Mouse (Mus musculus) neural tube, embryonic 12.5 days (tissue): Measurements from ENCODE around the gene Cox17. TPM values are rescaled to one million over a fixed set of nuclear protein-coding genes. Genes with fewer than 3 reads are reported as not detected.

Experiments
- ATAC-seq: fragments of 200-750 bp; cut with Nextera tagmentation; 2 replicates; pipeline ENCODE4 v1.8.0; 2017; ENCODE audit warnings: low read depth, mild to moderate bottlenecking, moderate TSS enrichment, moderate library complexity; ENCODE audit not compliant: low FRiP score
- H3K27ac ChIP-seq: fragments of 300-500 bp; sonication (generic); 2 replicates; pipeline ENCODE4 v1.5.1; 2016
- H3K27me3 ChIP-seq: fragments of 300-500 bp; sonication (generic); replicated peaks from 2 replicates; pipeline ENCODE4 v1.6.1; 2016; ENCODE audit warnings: mild to moderate bottlenecking
- H3K36me3 ChIP-seq: fragments of 300-500 bp; sonication (generic); 2 replicates; pipeline ENCODE4 v1.6.1; 2016; ENCODE audit warnings: mild to moderate bottlenecking
- H3K4me1 ChIP-seq: fragments of 300-500 bp; sonication (generic); 2 replicates; pipeline ENCODE4 v1.6.1; 2016
- H3K4me2 ChIP-seq: fragments of 300-500 bp; sonication (generic); replicated peaks from 2 replicates; pipeline ENCODE4 v1.6.1; 2016; ENCODE audit warnings: mild to moderate bottlenecking
- H3K4me3 ChIP-seq: fragments of 300-500 bp; sonication (generic); 2 replicates; pipeline ENCODE4 v1.5.1; 2016
- H3K9ac ChIP-seq: fragments of 300-500 bp; sonication (generic); 2 replicates; pipeline ENCODE4 v1.6.1; 2016; ENCODE audit warnings: mild to moderate bottlenecking
- H3K9me3 ChIP-seq: fragments of 300-500 bp; sonication (generic); 2 replicates; pipeline ENCODE4 v1.6.1; 2016; ENCODE audit warnings: mild to moderate bottlenecking
- WGBS: fragments of 180-500 bp; shearing (Covaris S2); methylation state at CpG from one replicate; pipeline ENCODE4 v1.1.7; 2016; 5-methylcytosine and 5-hydroxymethylcytosine counted together
- polyA plus RNA-seq: library from polyadenylated mRNA; unstranded; fragments of >200 nt; fragmentation: Nextera tagmentation; extraction: Ambion mirVana; gene quantifications from 2 replicates; pipeline ENCODE4 v1.2.1, GENCODE M21; 2016

The Cox17 gene
- 127 and 128 TPM in 2 replicates for polyA plus RNA-seq

DNA sequence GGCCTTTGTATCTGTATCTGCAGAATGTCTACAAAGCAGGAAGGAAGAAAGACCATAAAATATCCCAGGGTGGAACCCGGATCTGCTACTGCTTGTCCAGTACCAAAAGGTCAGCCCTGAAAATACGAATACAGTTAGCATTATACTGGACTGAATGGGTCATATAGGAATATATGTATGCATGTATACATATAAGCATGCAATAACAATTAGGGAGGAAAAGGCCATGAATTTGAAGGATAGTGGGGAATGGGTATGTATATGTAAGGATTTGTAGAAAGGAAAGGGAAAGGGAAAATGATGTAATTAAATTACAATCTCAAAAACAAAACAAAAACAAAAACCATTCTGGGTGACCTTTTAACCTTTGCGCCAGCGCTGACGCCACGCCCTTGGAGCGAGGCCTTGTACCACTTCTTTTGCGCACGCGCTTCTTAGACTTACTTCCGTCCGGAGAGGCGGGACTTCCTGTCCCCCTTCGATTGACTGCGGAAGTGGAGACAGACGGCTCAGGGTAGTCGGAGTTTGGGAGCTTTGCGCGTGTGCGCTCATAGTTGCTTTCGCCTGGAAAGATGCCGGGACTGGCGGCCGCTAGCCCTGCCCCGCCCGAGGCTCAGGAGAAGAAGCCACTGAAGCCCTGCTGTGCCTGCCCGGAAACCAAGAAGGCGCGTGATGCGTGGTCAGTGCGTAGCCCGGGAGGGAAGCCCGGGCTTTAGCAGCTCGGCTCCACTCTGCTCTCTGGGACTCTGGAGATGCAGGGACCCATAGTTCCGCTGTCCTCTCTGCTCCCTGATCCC is at the start of gene Cox17, which contains the start of gene Gm21987:
Gene Cox17, plus strand, starts transcription at position 463 of the 797 bp plus-strand sequence.
Gene Gm21987, plus strand, starts transcription at position 512 of the 797 bp plus-strand sequence.
- Histone ChIP-seq H3K9me3 (no peaks in the 10 kb centered on the region), H3K4me1 (peaks cover 8% of the 10 kb centered on the region), H3K4me3 (peak within 1 kb of the TSS; percentile 93), H3K36me3 (peaks cover 23% of the 10 kb centered on the region), H3K4me2 (peak within 1 kb of the TSS; percentile 71), H3K27ac (peak within 1 kb of the TSS; percentile 84), H3K9ac (peak within 1 kb of the TSS; percentile 83), H3K27me3 (no peaks in the 10 kb centered on the region)
- WGBS = 3% methylated on average over 35 of the region's 35 CpGs
- peak; percentile 96 for ATAC-seq

DNA sequence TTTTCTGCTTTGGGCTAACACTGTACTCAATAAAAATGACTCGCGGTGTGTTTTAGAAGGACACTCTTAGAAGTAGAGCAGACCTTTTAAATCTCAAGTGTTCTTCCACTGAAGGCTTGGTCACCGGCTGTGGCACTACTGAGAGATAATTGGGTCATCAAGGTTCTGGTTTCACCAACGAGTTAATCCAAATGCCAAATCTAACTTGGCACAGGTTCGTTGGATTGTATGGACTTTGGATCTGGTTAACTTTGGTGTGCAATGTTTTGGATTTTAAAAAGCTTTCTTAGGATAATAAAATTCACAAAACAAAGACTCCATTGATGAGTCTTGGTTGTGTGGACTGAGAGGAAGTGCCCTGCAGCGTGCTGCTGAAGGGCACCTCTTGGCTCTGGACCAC is 48.4 kb upstream of the Cox17 start:
- ATAC-seq = no peak
- H3K9ac ChIP-seq = no peak overlapping the region
- 88% methylated on average over 6 of the region's 6 CpGs for WGBS
- no peaks in the 10 kb centered on the region for H3K4me1 ChIP-seq
- H3K4me3 ChIP-seq = no peak overlapping the region
- no peak overlapping the region for H3K4me2 ChIP-seq
- no peaks in the 10 kb centered on the region for H3K27me3 ChIP-seq
- H3K27ac ChIP-seq = no peak overlapping the region
- no peaks in the 10 kb centered on the region for H3K36me3 ChIP-seq
- no peaks in the 10 kb centered on the region for H3K9me3 ChIP-seq

DNA sequence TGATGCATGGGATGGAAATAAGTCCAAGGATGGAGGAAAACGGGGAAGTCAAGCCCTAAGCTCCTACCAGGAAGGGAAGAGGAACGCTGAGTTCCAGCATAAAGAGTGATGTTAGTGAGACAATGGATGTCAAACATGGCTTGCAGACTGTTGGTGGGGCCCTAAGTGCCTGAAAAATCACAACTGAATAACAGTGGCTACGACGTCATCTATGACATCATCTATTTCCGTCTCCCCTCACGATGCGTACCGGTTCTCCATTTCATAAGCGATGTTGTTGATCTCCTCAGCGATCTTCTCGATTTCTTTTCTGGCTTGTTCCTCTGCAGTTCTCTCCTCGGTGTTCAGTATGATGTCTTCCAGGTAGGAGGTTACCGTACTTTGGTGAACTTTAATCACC is 44.4 kb upstream of the Cox17 start:
- no peak overlapping the region for H3K4me3 ChIP-seq
- WGBS = 91% methylated on average over 13 of the region's 13 CpGs
- H3K9me3 ChIP-seq = no peaks in the 10 kb centered on the region
- peaks cover 3% of the 10 kb centered on the region; the same call in 1 of the 2 replicates for H3K4me1 ChIP-seq
- ATAC-seq = no peak
- H3K9ac ChIP-seq = no peak overlapping the region
- no peaks in the 10 kb centered on the region for H3K36me3 ChIP-seq
- H3K27ac ChIP-seq = no peak overlapping the region
- H3K4me2 ChIP-seq = no peak overlapping the region
- H3K27me3 ChIP-seq = no peaks in the 10 kb centered on the region

DNA sequence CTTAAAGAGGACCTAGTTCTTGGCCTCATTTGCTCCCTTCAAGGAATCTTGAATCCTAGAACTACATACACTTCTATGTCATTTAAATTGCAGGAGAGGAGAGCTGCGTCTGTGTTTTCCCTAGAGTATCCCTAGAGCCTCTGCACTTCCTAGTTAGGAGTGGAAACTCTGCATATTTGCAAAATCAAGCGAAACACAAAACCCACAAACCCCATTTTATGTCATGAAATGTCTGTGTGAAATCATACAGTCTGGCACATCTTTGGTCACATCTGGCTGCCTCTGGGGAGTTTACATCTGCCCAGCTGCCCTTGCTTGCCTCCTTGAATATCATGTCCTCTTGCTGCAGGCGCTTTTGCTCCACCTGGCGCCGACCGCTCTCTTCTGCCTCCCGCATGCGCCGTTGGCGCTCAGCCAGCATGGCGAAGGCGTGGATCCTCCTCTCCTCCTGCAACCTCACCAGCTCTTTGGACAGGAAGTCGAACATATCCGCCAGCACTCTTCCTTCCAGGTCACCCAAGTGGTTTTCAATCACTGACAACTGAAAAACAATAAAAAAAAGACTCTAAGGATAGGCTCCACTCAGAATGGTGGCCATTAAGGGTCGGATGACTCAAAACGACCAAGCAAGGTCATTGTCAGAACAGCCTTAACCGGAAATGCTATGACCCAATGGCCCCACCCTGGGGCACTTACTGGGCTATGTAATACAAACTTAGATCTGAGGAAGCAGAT is 42.2 kb upstream of the Cox17 start:
- Histone ChIP-seq H3K9me3 (no peaks in the 10 kb centered on the region), H3K9ac (no peak overlapping the region), H3K27ac (no peak overlapping the region), H3K4me2 (no peak overlapping the region), H3K4me3 (no peak overlapping the region), H3K4me1 (peaks cover 6% of the 10 kb centered on the region; the same call in 1 of the 2 replicates), H3K36me3 (no peaks in the 10 kb centered on the region), H3K27me3 (no peaks in the 10 kb centered on the region)
- WGBS = 78% methylated on average over 17 of the region's 17 CpGs
- ATAC-seq = no peak

DNA sequence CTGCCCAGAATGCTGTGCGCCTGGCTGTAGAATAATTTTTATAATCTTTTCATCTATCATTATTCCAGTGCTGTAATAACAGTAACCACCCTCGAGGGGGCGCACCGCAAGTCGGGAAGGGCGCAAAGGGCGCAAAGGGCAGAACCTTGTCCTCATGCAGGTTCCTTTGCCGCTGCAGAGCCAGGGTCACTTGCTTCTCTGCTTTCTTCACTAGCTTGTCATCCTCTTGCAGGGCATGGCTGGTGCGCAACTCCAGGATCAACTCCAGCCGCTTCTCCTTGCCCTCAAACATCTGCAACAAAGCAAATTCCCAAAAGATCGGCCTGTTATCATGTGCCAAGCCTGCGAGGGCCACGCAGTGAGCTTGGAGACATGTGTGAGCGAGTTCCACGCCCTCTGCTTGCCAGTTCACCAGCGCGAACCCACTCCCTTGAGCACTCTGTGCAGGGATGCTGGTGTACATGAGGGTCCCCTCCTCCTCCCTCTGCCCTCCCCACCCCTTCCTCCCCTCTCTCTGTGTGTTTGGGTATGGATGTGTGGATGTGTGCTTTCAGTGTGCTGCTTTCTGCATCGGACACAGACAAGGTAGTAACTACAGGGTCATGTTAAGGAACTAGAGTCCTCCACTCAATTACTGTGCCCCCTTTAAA is 40.1 kb upstream of the Cox17 start:
- H3K36me3 ChIP-seq = no peaks in the 10 kb centered on the region
- peak; percentile 29; the same call in 1 of the 2 replicates for ATAC-seq
- H3K27me3 ChIP-seq = no peaks in the 10 kb centered on the region
- no peak overlapping the region for H3K27ac ChIP-seq
- no peak overlapping the region for H3K4me2 ChIP-seq
- 52% methylated on average over 18 of the region's 18 CpGs for WGBS
- no peaks in the 10 kb centered on the region for H3K9me3 ChIP-seq
- H3K4me1 ChIP-seq = peaks cover 6% of the 10 kb centered on the region; the same call in 1 of the 2 replicates
- H3K9ac ChIP-seq = no peak overlapping the region
- no peak overlapping the region for H3K4me3 ChIP-seq

DNA sequence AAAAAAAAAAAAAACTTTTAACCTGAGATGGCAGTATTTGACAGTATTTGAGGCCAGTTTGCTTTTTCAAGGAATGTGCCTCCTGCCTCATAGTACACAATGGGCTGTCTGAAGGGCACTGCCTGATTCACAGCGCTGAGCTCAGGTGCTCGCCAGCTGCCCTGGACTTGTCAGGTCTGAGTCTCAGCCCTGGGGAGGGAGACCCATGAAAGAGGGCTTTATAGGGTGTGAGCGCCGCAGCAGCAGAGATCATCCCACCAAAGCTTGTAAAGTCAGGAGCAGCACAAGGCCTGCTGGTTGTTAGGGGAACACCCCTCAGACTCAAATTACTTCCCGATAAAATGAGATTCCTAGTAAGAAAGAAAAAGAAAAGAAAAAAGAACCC is 39.6 kb upstream of the Cox17 start:
- no peaks in the 10 kb centered on the region for H3K36me3 ChIP-seq
- no peak overlapping the region for H3K9ac ChIP-seq
- H3K4me3 ChIP-seq = no peak overlapping the region
- 25% methylated on average over 5 of the region's 5 CpGs for WGBS
- no peaks in the 10 kb centered on the region for H3K27me3 ChIP-seq
- peak; percentile 56; the same call in 1 of the 2 replicates for ATAC-seq
- H3K4me2 ChIP-seq = no peak overlapping the region
- H3K27ac ChIP-seq = no peak overlapping the region
- peaks cover 6% of the 10 kb centered on the region; the same call in 1 of the 2 replicates for H3K4me1 ChIP-seq
- no peaks in the 10 kb centered on the region for H3K9me3 ChIP-seq

DNA sequence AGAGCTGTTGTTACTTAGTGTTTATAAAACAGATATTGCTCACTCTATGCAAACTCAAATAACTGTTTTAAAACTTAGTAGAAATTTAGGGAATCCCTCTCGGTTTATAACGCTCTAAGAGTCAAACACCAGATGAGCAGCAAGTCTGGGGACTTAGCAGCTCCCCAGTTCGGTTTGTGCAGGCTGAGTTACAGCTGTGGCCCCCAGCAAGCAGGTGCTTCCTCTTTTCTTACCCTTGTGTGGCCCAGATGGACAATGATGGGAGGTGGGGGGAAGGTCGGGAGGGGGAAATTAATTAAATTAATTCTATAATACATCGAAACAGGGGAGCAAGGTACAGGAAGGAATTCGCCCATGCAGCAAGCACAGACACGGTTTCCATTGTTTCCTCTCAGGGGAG is 39.1 kb upstream of the Cox17 start:
- Histone ChIP-seq H3K4me1 (peaks cover 6% of the 10 kb centered on the region; the same call in 1 of the 2 replicates), H3K27me3 (no peaks in the 10 kb centered on the region), H3K36me3 (no peaks in the 10 kb centered on the region), H3K4me2 (no peak overlapping the region), H3K9ac (no peak overlapping the region), H3K4me3 (no peak overlapping the region), H3K27ac (no peak overlapping the region), H3K9me3 (no peaks in the 10 kb centered on the region)
- no peak for ATAC-seq
- 49% methylated on average over 7 of the region's 7 CpGs for WGBS

DNA sequence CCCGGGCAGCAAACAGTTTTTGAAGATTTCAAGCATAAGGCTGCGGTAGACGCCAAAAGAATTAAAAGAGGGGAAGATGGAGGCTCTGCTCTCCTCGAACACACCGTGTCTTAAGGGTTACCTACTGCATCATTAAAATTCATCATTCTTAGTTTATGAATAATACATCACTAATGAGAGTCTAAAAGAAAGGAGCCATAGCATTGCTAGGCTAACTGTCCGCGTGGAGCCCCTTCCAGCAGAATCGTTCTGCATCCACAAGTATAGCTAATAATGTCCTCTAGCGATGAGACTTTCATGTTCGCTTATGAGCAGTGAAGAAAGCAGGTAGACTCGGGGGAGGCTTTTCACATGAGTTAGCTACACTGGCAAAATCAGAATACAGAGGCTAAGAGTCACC is 38.6 kb upstream of the Cox17 start:
- Histone ChIP-seq H3K27me3 (no peaks in the 10 kb centered on the region), H3K4me1 (peaks cover 6% of the 10 kb centered on the region; the same call in 1 of the 2 replicates), H3K4me2 (no peak overlapping the region), H3K27ac (no peak overlapping the region), H3K9me3 (no peaks in the 10 kb centered on the region), H3K9ac (no peak overlapping the region), H3K4me3 (no peak overlapping the region), H3K36me3 (no peaks in the 10 kb centered on the region)
- ATAC-seq = no peak
- WGBS = 82% methylated on average over 11 of the region's 11 CpGs

DNA sequence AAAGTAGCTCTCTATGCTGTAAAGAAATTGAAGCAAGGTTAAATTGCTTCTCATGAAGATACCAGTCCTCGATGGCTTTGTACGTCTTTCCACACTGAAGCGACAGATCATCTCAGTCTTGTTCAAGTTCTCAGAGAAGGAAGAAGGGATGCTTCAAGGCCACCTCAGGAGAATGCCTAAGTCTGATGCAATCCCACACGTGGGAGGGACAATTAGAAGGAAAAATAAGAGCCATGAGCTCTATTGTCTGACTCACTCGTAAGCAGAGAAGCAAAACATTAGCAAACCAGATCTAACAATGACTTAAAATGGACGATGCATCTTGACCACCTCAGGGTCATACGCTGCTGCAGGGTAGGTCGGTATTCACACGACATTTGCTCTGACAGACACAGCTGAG is 28.3 kb upstream of the Cox17 start:
- no peak overlapping the region for H3K9ac ChIP-seq
- 83% methylated on average over 9 of the region's 9 CpGs for WGBS
- H3K27me3 ChIP-seq = no peaks in the 10 kb centered on the region
- no peaks in the 10 kb centered on the region for H3K36me3 ChIP-seq
- H3K4me3 ChIP-seq = no peak overlapping the region
- H3K27ac ChIP-seq = no peak overlapping the region
- no peak overlapping the region for H3K4me2 ChIP-seq
- H3K4me1 ChIP-seq = no peaks in the 10 kb centered on the region
- no peaks in the 10 kb centered on the region for H3K9me3 ChIP-seq
- ATAC-seq = no peak

DNA sequence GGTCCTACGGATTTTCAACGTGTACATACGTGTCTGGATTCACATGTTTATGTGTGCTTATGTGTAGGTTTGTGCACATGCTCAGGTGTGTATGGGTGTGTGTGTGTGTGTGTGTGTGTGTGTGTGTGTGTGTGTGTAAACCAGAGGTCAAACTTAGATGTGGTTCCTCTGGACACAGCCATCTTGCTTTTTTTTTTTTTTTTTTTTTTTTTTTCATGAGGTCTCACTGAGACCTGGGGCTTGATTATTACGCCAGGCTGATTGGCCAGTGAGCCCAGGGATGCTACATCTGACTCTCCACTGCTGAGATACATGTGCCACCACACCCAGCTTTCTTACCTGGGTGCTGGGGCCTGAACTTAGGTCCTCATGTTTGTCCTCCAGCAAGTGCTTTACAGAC is 27.7 kb upstream of the Cox17 start:
- no peak overlapping the region for H3K4me2 ChIP-seq
- ATAC-seq = no peak
- no peak overlapping the region for H3K27ac ChIP-seq
- H3K9ac ChIP-seq = no peak overlapping the region
- H3K4me3 ChIP-seq = no peak overlapping the region
- WGBS = 85% methylated on average over 4 of the region's 4 CpGs
- H3K9me3 ChIP-seq = no peaks in the 10 kb centered on the region
- H3K36me3 ChIP-seq = no peaks in the 10 kb centered on the region
- H3K27me3 ChIP-seq = no peaks in the 10 kb centered on the region
- no peaks in the 10 kb centered on the region for H3K4me1 ChIP-seq

DNA sequence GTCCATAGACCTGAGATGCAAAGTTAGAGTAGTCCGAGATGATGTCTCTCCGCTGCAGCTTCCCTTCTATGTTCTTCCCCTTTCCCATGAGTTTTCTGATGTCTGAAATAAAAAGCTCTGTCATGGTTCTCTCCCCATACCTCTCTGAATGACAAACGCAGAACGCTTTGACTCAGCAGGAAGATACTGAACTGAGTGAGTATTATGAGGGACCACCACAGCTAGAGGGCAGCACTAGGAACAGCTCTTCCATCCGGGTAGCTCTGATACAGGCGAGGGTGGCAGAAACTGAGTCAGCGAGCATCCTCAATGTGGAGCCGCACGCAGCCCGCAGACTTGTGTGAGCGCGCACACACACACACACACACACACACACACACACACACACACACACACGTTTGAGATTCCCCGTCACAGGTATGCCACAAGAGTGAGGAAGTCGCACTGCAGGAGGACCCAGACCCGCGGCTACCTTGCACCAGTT is 25.3 kb upstream of the Cox17 start:
- Histone ChIP-seq H3K36me3 (no peaks in the 10 kb centered on the region), H3K9me3 (no peaks in the 10 kb centered on the region), H3K27me3 (no peaks in the 10 kb centered on the region), H3K27ac (no peak overlapping the region), H3K4me1 (no peaks in the 10 kb centered on the region), H3K4me2 (peak overlapping the region; percentile 50), H3K4me3 (no peak overlapping the region), H3K9ac (no peak overlapping the region)
- peak; percentile 61 for ATAC-seq
- WGBS = 34% methylated on average over 17 of the region's 17 CpGs

DNA sequence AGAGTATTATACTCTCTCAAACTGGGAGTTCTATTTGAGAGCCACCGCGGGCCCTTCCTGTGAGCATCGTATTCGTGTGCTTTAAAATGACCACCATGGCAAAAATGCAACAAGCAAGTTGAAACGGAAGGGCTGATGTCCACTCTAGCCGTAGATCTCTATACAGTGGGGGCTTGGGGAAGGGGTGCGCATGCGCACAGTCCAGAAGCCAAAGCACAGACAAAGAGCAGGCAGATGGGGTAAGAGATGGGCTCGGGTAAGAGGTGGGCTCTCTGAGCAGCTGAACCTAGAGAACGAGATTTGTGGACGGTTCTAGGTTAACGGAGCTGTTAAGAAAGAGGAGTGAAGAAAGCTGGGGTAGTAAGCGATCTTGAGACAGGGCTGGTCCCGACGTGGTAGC is 22.5 kb upstream of the Cox17 start:
- WGBS = 93% methylated on average over 15 of the region's 15 CpGs
- no peak for ATAC-seq
- H3K9me3 ChIP-seq = no peaks in the 10 kb centered on the region

More for the DNA sequence above, 22.5 kb upstream of the Cox17 start:
- H3K9ac ChIP-seq = no peak overlapping the region
- H3K4me1 ChIP-seq = no peaks in the 10 kb centered on the region
- H3K4me2 ChIP-seq = no peak overlapping the region
- H3K36me3 ChIP-seq = no peaks in the 10 kb centered on the region
- no peaks in the 10 kb centered on the region for H3K27me3 ChIP-seq
- no peak overlapping the region for H3K4me3 ChIP-seq
- H3K27ac ChIP-seq = no peak overlapping the region
